9 mouse cellular contexts compared by ENCODE assay signal in the genomic region with DNA sequence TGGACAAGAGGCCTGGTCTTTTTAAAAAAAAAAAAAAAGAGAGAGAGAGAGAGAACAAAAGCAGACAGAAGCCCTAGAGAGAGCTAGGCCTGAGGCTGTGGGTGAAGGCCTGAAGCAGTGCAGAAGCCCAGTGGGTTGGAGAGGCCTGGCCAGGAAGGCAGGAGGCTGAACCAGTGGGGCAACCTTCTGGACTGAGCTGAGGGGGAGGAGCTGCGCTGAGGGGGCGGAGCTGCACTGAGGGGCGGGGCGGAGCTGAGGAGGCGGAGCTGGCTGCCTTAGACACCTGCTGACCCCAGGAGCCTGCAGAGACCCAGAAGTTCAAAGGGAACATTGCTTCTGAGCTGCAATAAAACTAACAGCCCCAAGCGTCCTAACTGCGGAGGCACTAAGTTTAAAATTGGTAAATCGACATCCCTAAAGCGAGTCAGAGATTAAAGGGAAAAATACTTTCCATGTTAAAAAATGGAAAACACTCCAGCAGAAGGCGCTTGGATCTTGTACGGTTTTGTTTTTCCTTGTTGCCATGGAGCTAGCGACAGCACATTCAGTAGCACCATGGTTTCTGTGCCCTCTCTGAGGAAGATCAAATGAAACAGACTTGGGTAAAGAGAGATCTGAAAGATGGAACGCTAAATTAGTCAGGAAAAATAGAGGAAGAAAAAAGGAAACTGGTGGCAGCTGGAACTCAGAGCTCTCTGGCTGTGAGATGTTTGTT.
A peak's percentile ranks its signal among the peaks of the same experiment; 100 is the strongest.
DNase-seq lines count a peak whose midpoint lies in the region; ATAC-seq lines count a peak whose summit lies in the region.
"Had no signal": no experiment of that assay in that cellular context is flagged by ENCODE, and none has a peak within 500 bp of the region (broad histone marks: within the 10 kb centered on the region; RNA-seq: fewer than 3 reads in every experiment).

No protein-coding gene starts in this region.

- ATAC-seq in hindbrain, embryonic 13.5 days (ENCODE audit: low FRiP score) = 0 out of 2 replicates have a peak, but pooled peaks have one; percentile 43
- 0 out of 2 replicates have a peak, but pooled peaks have one; percentile 35 for ATAC-seq in liver, embryonic 12.5 days
- ATAC-seq in neural tube, embryonic 14.5 days (ENCODE audit: low read depth) = peak; percentile 58; the same call in 1 of the 2 replicates
- ATAC-seq in CD4-positive, CD25-positive, alpha-beta regulatory T cell, adult 4 months = no peak

- DNase-seq in heart, postnatal 4 days = peak; percentile 22
- DNase-seq in heart, adult 11 months = no peak
- DNase-seq in spleen, postnatal 36 days (ENCODE audit: low spot score in 2 of 2) = no peak
- no peak for DNase-seq in urinary bladder, postnatal 25 days (ENCODE audit: low spot score)

- no peak overlapping the region for H3K9ac ChIP-seq in hindbrain, embryonic 13.5 days
- no peak overlapping the region for H3K9ac ChIP-seq in liver, embryonic 12.5 days
- H3K9ac ChIP-seq in neural tube, embryonic 14.5 days (replicated peaks; ENCODE audit: low read depth, low read length) = no peak overlapping the region
- H3K9ac ChIP-seq: liver, embryonic 14.5 days had no signal

- no peaks in the 10 kb centered on the region; the same call in 1 of the 2 replicates for H3K36me3 ChIP-seq in hindbrain, embryonic 13.5 days
- no peaks in the 10 kb centered on the region for H3K36me3 ChIP-seq in liver, embryonic 12.5 days
- H3K36me3 ChIP-seq in neural tube, embryonic 14.5 days (ENCODE audit: control insufficient read depth, insufficient read depth, low read length) = no peaks in the 10 kb centered on the region

- H3K27me3 ChIP-seq in hindbrain, embryonic 13.5 days = no peaks in the 10 kb centered on the region
- no peaks in the 10 kb centered on the region for H3K27me3 ChIP-seq in liver, embryonic 12.5 days (replicated peaks)
- H3K27me3 ChIP-seq in neural tube, embryonic 14.5 days (ENCODE audit: control insufficient read depth, insufficient read depth, low read length) = no peaks in the 10 kb centered on the region

- no peak overlapping the region for H3K27ac ChIP-seq in hindbrain, embryonic 13.5 days
- H3K27ac ChIP-seq in liver, embryonic 12.5 days = no peak overlapping the region
- H3K27ac ChIP-seq in neural tube, embryonic 14.5 days (ENCODE audit: low read depth, low read length) = no peak overlapping the region
- H3K27ac ChIP-seq: liver, embryonic 14.5 days had no signal

- H3K9me3 ChIP-seq in hindbrain, embryonic 13.5 days = peaks cover 7% of the 10 kb centered on the region; the same call in 1 of the 2 replicates
- H3K9me3 ChIP-seq in liver, embryonic 12.5 days (replicated peaks) = peaks cover 10% of the 10 kb centered on the region
- H3K9me3 ChIP-seq in neural tube, embryonic 14.5 days (ENCODE audit: control insufficient read depth, low read length) = no peaks in the 10 kb centered on the region

- no peaks in the 10 kb centered on the region; the same call in 1 of the 2 replicates for H3K4me1 ChIP-seq in hindbrain, embryonic 13.5 days (replicated peaks)
- H3K4me1 ChIP-seq in liver, embryonic 12.5 days = no peaks in the 10 kb centered on the region
- no peaks in the 10 kb centered on the region for H3K4me1 ChIP-seq in neural tube, embryonic 14.5 days (ENCODE audit: control insufficient read depth, insufficient read depth, low read length)

- WGBS in hindbrain, embryonic 13.5 days = 25% methylated on average over 13 of the region's 13 CpGs
- 54% methylated on average over 13 of the region's 13 CpGs for WGBS in liver, embryonic 12.5 days (ENCODE audit: insufficient replicate concordance)
- 14% methylated on average over 13 of the region's 13 CpGs for WGBS in neural tube, embryonic 14.5 days

- H3K4me2 ChIP-seq in hindbrain, embryonic 13.5 days = no peak overlapping the region
- H3K4me2 ChIP-seq in liver, embryonic 12.5 days = no peak overlapping the region
- H3K4me2 ChIP-seq in neural tube, embryonic 14.5 days (ENCODE audit: low read depth, low read length) = no peak overlapping the region

- H3K4me3 ChIP-seq in hindbrain, embryonic 13.5 days = no peak overlapping the region
- H3K4me3 ChIP-seq in liver, embryonic 12.5 days = no peak overlapping the region
- H3K4me3 ChIP-seq in neural tube, embryonic 14.5 days (ENCODE audit: low read depth, low read length) = no peak overlapping the region
